Mouse (Mus musculus) spleen, adult 2 months (tissue): ENCODE data around the gene Ercc6l. TPM values are rescaled to one million over a fixed set of nuclear protein-coding genes. Genes with fewer than 3 reads are reported as not detected.
A peak's percentile ranks its signal among the peaks of the same experiment; 100 is the strongest.

Experiments used
- DNase-seq, 2 experiments: peaks; one replicate each; pipeline versions ENCODE4 v3.0.0 to v3.0.0-alpha.2; 2012 to 2021; ENCODE audit warnings: low spot score in 2 of 2, low read depth in 1 of 2
- H3K27ac ChIP-seq: fragments of 200-500 bp; 2 replicates; pipeline ENCODE4 v1.5.1; 2012; ENCODE audit warnings: low read length, inconsistent platforms; ENCODE audit not compliant: insufficient read depth
- H3K27me3 ChIP-seq: fragments of 200-500 bp; 2 replicates; pipeline ENCODE4 v1.6.1; 2012; ENCODE audit warnings: mild to moderate bottlenecking, moderate library complexity, low read length, inconsistent platforms; ENCODE audit not compliant: control insufficient read depth, insufficient read depth
- H3K36me3 ChIP-seq: fragments of 200-500 bp; 2 replicates; pipeline ENCODE4 v1.6.1; 2012; ENCODE audit warnings: mild to moderate bottlenecking, low read length, inconsistent platforms; ENCODE audit not compliant: control insufficient read depth, insufficient read depth
- H3K4me1 ChIP-seq: fragments of 200-500 bp; 2 replicates; pipeline ENCODE4 v1.6.1; 2011; ENCODE audit warnings: inconsistent platforms; ENCODE audit not compliant: control insufficient read depth, insufficient read depth, insufficient read length
- H3K4me3 ChIP-seq: fragments of 200-500 bp; 2 replicates; pipeline ENCODE4 v1.5.1; 2011; ENCODE audit warnings: mild to moderate bottlenecking, inconsistent platforms; ENCODE audit not compliant: insufficient read depth, insufficient read length; ENCODE audit errors: extremely low read depth
- CTCF ChIP-seq: fragments of 200-500 bp; IDR thresholded peaks from 2 replicates; pipeline ENCODE4 v1.5.1; 2011; ENCODE audit warnings: mild to moderate bottlenecking, inconsistent platforms; ENCODE audit not compliant: insufficient read depth, insufficient read length, insufficient replicate concordance; ENCODE audit errors: extremely low read depth
- POLR2A ChIP-seq: fragments of 200-500 bp; IDR thresholded peaks from 2 replicates; pipeline ENCODE4 v1.6.1; 2011; ENCODE audit warnings: low read depth, low read length, inconsistent platforms
- WGBS: fragments of 180-500 bp; shearing (Covaris S2); methylation state at CpG from one replicate; pipeline ENCODE4 v1.1.7; 2018; 5-methylcytosine and 5-hydroxymethylcytosine counted together
- polyA plus RNA-seq: library from polyadenylated mRNA; depleted of rRNA; stranded (reverse); fragments of >200 nt; gene quantifications from 2 replicates; pipeline ENCODE4 v1.2.3, GENCODE M21; 2012

Ercc6l gene
- polyA plus RNA-seq, 1 experiment: 0.47 TPM

DNA sequence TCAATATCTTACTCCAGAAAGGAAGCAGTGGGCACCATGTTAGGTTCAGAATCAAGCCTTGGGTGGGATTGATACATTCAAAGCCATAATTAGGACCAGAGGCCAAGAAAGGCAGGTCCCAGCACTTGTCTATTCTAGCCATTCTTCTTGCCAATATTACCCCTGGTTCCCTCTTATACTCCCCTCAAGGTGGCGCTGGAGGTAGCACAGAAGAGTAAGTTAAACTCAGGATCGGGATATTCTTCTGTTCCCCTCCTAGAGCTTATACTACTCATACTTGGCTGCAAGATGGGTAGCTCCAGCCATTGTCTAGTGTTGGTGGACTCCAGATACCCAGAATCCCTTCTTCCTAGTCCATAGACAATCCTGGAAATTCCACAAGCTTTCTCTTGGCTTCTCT lies 6.2 kb upstream of the Ercc6l start:
- TF ChIP-seq POLR2A: no peak
- no peak for TF ChIP-seq CTCF
- H3K4me1 ChIP-seq: no peaks in the 10 kb centered on the region
- no peaks in the 10 kb centered on the region for H3K27me3 ChIP-seq
- DNase-seq: no peak
- no peak overlapping the region for H3K27ac ChIP-seq
- no peaks in the 10 kb centered on the region for H3K36me3 ChIP-seq
- WGBS: 29% methylated on average over 2 of the region's 2 CpGs
- H3K4me3 ChIP-seq: no peak overlapping the region

DNA sequence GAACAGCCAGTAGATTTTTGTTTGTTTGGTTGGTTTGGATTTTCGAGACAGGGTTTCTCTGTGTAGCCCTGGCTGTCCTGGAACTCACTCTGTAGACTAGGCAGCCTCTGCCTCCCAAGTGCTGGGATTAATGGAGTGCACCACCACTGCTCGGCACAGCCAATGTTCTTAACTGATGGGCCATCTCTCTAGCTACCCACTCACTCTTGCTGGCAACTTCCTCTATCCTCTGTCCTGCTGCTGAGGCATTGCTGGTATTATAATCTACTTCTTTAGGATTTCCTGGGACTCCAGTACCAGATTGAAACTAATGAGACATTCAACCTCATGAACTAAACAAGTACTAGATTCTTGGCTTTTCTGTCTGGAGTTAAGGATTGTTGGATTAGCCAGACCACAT lies 3.6 kb upstream of the Ercc6l start:
- Histone ChIP-seq H3K27ac (no peak overlapping the region), H3K36me3 (no peaks in the 10 kb centered on the region), H3K4me1 (no peaks in the 10 kb centered on the region), H3K4me3 (no peak overlapping the region), H3K27me3 (no peaks in the 10 kb centered on the region)
- DNase-seq: no peak
- 64% methylated on average over 2 of the region's 2 CpGs for WGBS
- no peak for TF ChIP-seq POLR2A
- no peak for TF ChIP-seq CTCF

DNA sequence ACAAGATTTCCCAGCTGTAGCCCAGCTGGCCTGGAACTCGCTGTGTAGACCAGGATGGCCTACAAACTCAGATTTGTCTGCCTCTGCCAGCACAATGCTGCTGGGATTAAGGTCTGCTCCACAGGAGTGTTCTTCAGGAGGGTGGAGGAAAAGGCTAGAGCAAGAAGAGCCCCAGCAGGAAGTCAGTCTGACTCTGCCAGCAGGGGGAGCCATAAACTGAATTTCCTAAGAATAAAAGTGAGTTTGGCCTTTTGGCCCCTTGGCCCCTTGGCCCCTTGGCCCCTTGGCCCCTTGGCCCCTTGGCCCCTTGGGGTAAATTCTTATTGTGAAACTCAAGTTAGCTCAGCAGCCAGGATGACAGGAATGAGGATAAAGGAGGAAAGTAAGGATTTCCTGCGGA lies 2.9 kb upstream of the Ercc6l start:
- Histone ChIP-seq H3K36me3 (no peaks in the 10 kb centered on the region), H3K27me3 (no peaks in the 10 kb centered on the region), H3K27ac (no peak overlapping the region), H3K4me3 (no peak overlapping the region), H3K4me1 (no peaks in the 10 kb centered on the region)
- TF ChIP-seq POLR2A: no peak
- TF ChIP-seq CTCF: no peak
- peak in 1 of 2 experiments; percentile 9 for DNase-seq
- 85% methylated on average over 2 of the region's 2 CpGs for WGBS

DNA sequence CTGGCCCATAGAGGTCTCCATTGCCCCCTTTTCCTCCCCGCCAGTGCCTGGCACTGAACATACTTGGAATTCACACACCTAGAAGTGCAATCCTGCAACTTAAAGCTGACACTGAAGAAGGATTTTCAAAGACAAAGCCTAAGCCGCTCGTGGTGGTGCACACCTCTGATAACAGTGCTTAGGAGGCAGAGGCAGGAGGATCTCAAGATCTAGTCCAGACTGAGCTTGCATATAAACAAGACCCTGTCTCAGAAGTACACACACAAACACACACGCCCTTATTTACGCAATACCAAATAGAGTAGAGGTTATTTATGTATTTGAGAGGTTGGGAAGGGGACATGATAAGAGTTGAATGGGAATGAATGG lies 516 bp upstream of the Ercc6l start:
- TF ChIP-seq CTCF (no peak), POLR2A (no peak)
- Histone ChIP-seq H3K27ac (peak overlapping the region; percentile 88), H3K27me3 (no peaks in the 10 kb centered on the region), H3K4me3 (peak overlapping the region; percentile 60), H3K4me1 (no peaks in the 10 kb centered on the region), H3K36me3 (no peaks in the 10 kb centered on the region)
- peak in 1 of 2 experiments; percentile 2 for DNase-seq
- WGBS: 63% methylated on average over 5 of the region's 5 CpGs

DNA sequence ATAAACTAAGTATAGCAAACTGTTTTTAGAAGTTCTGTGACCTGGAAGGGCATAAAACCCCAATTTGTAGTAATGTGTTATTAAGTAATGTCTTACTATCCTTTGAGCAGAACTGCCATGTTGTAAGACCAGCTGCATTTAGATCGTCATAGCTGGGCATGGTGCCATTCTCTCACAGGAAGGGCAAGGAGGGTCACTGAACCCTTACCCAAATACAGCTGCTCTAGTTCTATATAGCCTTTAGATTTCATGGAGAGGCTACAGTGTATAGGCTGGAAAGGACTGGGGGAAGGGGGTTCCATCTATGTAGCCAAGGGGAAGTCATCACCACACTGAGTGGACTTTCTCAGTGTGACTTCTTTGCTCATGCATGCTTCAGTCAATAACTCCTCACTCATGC lies 15.7 kb downstream of the Ercc6l start:
- no peak for DNase-seq
- H3K27me3 ChIP-seq: no peaks in the 10 kb centered on the region
- 68% methylated on average over 1 of the region's 1 CpGs for WGBS

DNA sequence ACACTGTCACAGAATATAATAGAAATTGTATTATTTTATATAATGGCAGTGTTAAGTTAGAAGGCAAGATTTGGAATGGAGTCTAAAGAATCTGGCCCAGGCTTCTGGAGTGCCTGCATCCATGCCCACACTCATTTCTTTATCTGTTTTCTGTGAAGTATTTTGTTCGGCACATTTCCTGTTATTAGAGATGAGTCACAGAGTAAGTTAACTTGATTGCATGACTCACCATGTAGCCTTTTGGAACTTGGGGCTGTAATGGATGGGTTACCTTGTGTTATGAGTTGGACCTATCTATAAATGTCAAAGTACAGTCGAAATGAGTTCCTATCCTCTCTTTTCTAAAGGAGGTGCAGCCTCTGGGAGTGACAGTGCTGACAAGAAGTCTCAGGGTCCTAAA lies 35.6 kb downstream of the Ercc6l start:
- 77% methylated on average over 2 of the region's 2 CpGs for WGBS
- H3K4me3 ChIP-seq: no peak overlapping the region
- TF ChIP-seq CTCF: no peak
- no peak for TF ChIP-seq POLR2A
- H3K27ac ChIP-seq: no peak overlapping the region
- H3K27me3 ChIP-seq: no peaks in the 10 kb centered on the region
- peaks cover 2% of the 10 kb centered on the region; the same call in 1 of the 2 replicates for H3K36me3 ChIP-seq
- H3K4me1 ChIP-seq: no peaks in the 10 kb centered on the region
- no peak for DNase-seq

More for the DNA sequence above, 15.7 kb downstream of the Ercc6l start:
- no peak overlapping the region for H3K4me3 ChIP-seq
- no peak overlapping the region for H3K27ac ChIP-seq
- TF ChIP-seq CTCF: no peak
- no peak for TF ChIP-seq POLR2A
- H3K36me3 ChIP-seq: no peaks in the 10 kb centered on the region; the same call in 1 of the 2 replicates
- no peaks in the 10 kb centered on the region for H3K4me1 ChIP-seq

DNA sequence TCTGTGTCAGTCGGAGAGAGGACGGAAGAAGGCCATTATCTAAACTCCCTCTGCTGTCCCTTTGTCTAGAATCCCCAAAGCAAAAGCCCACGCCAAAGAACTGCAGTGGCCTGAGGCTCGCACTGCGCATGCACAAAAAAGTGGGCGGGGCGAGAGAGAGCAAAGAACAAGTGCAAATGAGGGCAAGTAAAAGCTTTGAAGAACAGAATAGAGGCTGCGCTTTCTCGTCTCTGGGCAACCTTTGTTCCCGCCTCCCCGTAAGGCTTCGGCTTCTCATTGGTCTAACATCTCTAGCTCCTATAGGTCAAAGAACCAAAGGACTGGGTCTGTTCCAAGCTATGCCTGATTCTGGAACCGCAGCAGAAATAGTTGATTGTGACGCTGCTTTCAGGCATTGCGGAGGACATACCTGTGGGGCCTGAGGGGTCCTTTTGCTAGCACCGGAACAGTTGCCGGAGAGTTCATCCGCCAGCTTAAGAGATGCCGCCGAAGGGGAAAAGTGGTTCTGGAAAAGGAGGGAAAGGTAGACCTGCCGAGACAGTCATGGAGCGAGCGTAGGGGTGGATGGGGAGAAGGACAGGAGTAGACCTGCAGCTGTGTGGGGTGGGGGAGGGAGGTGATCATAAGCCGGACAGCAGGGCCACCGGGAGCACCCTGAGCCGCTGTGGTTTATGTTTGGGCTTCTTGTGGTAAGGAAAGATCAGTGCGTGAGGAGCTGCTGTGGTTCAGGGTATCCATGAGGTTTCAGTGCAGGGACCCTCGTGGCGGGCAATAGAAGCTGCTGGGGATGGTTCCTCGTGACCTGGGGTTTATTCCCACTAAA lies 37.6 kb downstream of the Ercc6l start, which contains the start of gene Pin4:
Gene Pin4 (plus strand): TSS at position 406 of the 823 bp plus-strand sequence.
- Histone ChIP-seq H3K4me3 (peak within 1 kb of the TSS; percentile 90), H3K36me3 (no peaks in the 10 kb centered on the region; the same call in 1 of the 2 replicates), H3K27me3 (no peaks in the 10 kb centered on the region), H3K4me1 (no peaks in the 10 kb centered on the region), H3K27ac (0 out of 2 replicates have a peak within 1 kb of the TSS, but pooled peaks have one; percentile 15)
- DNase-seq: peak; percentile 90 to 94
- 21% methylated on average over 30 of the region's 30 CpGs for WGBS
- TF ChIP-seq POLR2A (no peak), CTCF (no peak)
